Mouse (Mus musculus) heart, postnatal 25 days (tissue): ENCODE data around the gene Olfr725. TPM values are rescaled to one million over a fixed set of nuclear protein-coding genes. Genes with fewer than 3 reads are reported as not detected.
A peak's percentile ranks its signal among the peaks of the same experiment; 100 is the strongest.

Experiments used
- DNase-seq: peaks from one replicate; pipeline ENCODE4 v3.0.0; 2022; ENCODE audit warnings: low spot score
- intact Hi-C: fragments of 180-260 bp; cut with DNase I; formaldehyde crosslinking; loops from one replicate; pipeline ENCODE4 v1.15.1; 2025
- total RNA-seq, 2 experiments: library from RNA; stranded (reverse); gene quantifications; 2 replicates each; pipeline ENCODE4 v1.2.3; 2021

Olfr725 gene
- not detected for total RNA-seq

GRCm38 (mm10) chr14:50040275-50040674 lies at the start of gene Olfr725:
TSS of gene Olfr725 (minus strand) at chr14:50040375.
- intact Hi-C loops = no loop called here
- no peak for DNase-seq

DNA sequence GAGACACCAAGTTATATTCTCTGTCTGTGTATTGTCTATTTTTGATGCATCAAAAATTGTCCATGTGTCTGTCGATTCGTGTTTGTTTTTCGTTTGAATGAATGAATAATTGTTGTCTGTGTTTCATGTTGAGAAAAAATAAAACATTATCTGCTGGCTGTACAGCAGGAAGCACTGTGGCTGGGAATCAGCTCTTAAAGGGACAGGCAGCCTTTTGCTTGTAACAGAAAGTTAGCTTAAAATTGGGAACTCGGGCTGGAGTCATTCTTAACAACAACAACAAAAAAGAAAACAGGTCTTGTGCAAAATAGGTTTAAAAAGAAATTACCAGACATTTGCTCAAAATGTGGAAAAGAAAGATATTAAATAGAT lies 22.5 kb upstream of the Olfr725 start:
- intact Hi-C loops = no loop called here
- no peak for DNase-seq

- DNase-seq = peak; percentile 3
- intact Hi-C loops = no loop called here
Observed at GRCm38 (mm10) chr14:50061955-50062732, 22.0 kb upstream of the Olfr725 start.

DNA sequence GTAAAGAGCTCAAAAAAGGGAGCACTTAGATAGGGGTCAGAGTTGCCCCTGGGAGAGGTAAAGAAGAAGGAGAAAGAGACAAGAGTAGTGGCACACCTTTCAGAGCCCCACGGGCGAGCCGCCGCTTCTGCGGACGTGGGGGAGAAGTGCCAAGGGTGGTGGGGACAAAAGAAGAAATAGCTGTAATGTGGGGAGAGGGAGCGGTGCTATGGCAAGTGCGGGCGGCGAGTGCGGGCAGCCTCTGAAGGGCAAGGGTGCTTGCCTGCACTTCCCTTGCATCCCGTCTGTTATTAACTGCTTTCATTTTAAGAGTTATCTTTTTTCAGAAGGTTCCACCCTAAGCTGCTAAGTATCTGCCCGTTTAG lies 21.4 kb upstream of the Olfr725 start:
- no peak for DNase-seq
- intact Hi-C loops = no loop called here

DNA sequence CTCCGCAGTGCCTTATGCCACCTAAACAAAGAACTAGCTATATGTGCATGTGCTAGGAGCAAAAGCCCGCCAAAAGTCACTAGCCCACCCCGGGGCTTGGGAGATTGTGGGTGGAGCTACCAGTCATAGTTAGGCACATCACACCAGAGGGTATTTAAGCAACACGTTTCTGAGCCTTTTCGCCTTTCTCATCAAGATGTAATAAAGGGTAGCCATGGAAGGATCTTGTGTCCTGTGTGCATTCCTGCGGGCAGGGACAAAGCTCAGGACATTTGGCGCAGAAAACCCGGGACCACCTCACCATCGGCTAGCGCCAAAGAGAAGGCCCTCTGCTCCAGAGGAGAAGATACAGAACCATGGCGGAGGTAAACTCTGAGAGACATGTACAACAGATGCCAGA lies 21.0 kb upstream of the Olfr725 start:
- intact Hi-C loops = no loop called here

GRCm38 (mm10) chr14:50032041-50032440 lies 8.1 kb downstream of the Olfr725 start:
- intact Hi-C loops = no loop called here
- no peak for DNase-seq

More for the DNA sequence above, 21.0 kb upstream of the Olfr725 start:
- no peak for DNase-seq

- no peak for DNase-seq
- intact Hi-C loops = no loop called here
Observed at GRCm38 (mm10) chr14:50031356-50031755, 8.8 kb downstream of the Olfr725 start.

DNA sequence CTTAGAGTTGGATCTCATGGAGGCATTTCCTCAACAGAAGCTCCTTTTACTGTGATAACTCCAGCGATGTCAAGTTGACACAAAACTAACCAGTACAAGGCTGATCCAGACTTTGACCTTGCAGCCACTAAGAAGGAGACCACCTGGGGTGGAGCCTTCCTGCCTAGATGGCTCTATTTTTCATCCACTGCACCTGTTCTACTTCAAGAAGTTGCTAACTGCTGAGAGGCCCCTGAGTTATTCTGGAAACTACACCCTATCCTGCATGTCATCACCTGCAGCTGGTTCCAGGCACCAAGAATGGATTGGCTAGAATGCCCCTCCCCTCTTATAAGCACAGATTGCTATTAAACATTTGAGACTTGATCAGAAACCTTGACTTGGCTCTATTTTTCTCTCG lies 13.8 kb downstream of the Olfr725 start:
- intact Hi-C loops = no loop called here
- DNase-seq = no peak

Other genes with a start within 250 kb of the Olfr725 start
- not detected for gene Olfr722, start 138.4 kb downstream of the Olfr725 start, total RNA-seq
- not detected for gene Olfr723, start 108.6 kb downstream of the Olfr725 start, total RNA-seq
- not detected for gene Olfr724, start 77.1 kb downstream of the Olfr725 start, total RNA-seq
- not detected for gene Olfr726, start 50.6 kb upstream of the Olfr725 start, total RNA-seq
- gene Olfr727, start 82.8 kb upstream of the Olfr725 start, total RNA-seq = not detected
- not detected for gene Olfr728, start 102.3 kb upstream of the Olfr725 start, total RNA-seq
- gene Olfr729, start 112.5 kb upstream of the Olfr725 start, total RNA-seq = not detected
- not detected for gene Olfr730, start 147.8 kb upstream of the Olfr725 start, total RNA-seq
- gene Olfr731, start 201.5 kb upstream of the Olfr725 start, total RNA-seq = not detected
- not detected for gene Olfr732, start 243.8 kb upstream of the Olfr725 start, total RNA-seq